Mouse (Mus musculus) midbrain, embryonic 12.5 days (tissue): ENCODE results near the gene Rexo1. TPM values are rescaled to one million over a fixed set of nuclear protein-coding genes. Genes with fewer than 3 reads are reported as not detected.

Experiments used
- ATAC-seq: fragments of 200-750 bp; cut with Nextera tagmentation; 2 replicates; pipeline ENCODE4 v1.8.0; 2017; ENCODE audit warnings: low read depth, moderate TSS enrichment, moderate library complexity; ENCODE audit not compliant: low FRiP score
- H3K27ac ChIP-seq: fragments of 300-500 bp; sonication (generic); replicated peaks from 2 replicates; pipeline ENCODE4 v1.5.1; 2016; ENCODE audit warnings: mild to moderate bottlenecking
- H3K27me3 ChIP-seq: fragments of 300-500 bp; sonication (generic); 2 replicates; pipeline ENCODE4 v1.6.1; 2016; ENCODE audit warnings: mild to moderate bottlenecking
- H3K36me3 ChIP-seq: fragments of 300-500 bp; sonication (generic); 2 replicates; pipeline ENCODE4 v1.6.1; 2016
- H3K4me1 ChIP-seq: fragments of 300-500 bp; sonication (generic); 2 replicates; pipeline ENCODE4 v1.6.1; 2016
- H3K4me2 ChIP-seq: fragments of 300-500 bp; sonication (generic); replicated peaks from 2 replicates; pipeline ENCODE4 v1.6.1; 2016; ENCODE audit warnings: mild to moderate bottlenecking, moderate library complexity
- H3K4me3 ChIP-seq: fragments of 300-500 bp; sonication (generic); 2 replicates; pipeline ENCODE4 v1.5.1; 2016; ENCODE audit warnings: mild to moderate bottlenecking
- H3K9ac ChIP-seq: fragments of 300-500 bp; sonication (generic); replicated peaks from 2 replicates; pipeline ENCODE4 v1.6.1; 2016; ENCODE audit warnings: mild to moderate bottlenecking, moderate library complexity
- H3K9me3 ChIP-seq: fragments of 300-500 bp; sonication (generic); 2 replicates; pipeline ENCODE4 v1.6.1; 2016; ENCODE audit warnings: mild to moderate bottlenecking
- WGBS: fragments of 180-500 bp; shearing (Covaris S2); methylation state at CpG from one replicate; pipeline ENCODE4 v1.1.7; 2016; 5-methylcytosine and 5-hydroxymethylcytosine counted together
- polyA plus RNA-seq: library from polyadenylated mRNA; unstranded; fragments of >200 nt; fragmentation: Nextera tagmentation; extraction: Ambion mirVana; gene quantifications from 2 replicates; pipeline ENCODE4 v1.2.1, GENCODE M21; 2016

Rexo1 gene
- polyA plus RNA-seq, 1 experiment from 2014 or later, result 37.3 TPM

DNA sequence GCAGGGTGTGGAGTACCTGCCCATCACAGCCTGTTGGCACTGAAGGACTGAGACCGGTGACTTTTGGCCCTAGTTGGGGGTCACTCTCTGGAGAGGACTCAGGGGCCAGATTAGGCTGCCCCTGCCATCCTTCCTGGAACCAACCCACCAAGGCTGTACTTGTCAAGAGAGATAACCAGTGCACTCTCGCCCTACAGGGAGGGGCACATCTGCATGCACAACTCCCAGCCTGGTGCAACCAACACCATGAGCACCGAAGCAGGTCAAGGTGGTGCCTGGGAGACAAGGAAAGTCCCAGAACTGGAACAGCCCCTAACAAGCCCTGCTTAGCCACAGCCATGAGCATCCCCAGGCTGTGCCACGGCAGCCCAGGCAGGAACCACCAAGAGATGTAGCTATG is 14.4 kb downstream of the Rexo1 start:
- H3K4me3 ChIP-seq, result no peak overlapping the region
- no peaks in the 10 kb centered on the region for H3K27me3 ChIP-seq
- H3K36me3 ChIP-seq, result peaks cover 89% of the 10 kb centered on the region
- 96% methylated on average over 4 of the region's 4 CpGs for WGBS
- H3K4me2 ChIP-seq, result no peak overlapping the region
- no peaks in the 10 kb centered on the region for H3K4me1 ChIP-seq
- H3K9ac ChIP-seq, result no peak overlapping the region
- no peak for ATAC-seq
- H3K27ac ChIP-seq, result no peak overlapping the region
- H3K9me3 ChIP-seq, result no peaks in the 10 kb centered on the region

DNA sequence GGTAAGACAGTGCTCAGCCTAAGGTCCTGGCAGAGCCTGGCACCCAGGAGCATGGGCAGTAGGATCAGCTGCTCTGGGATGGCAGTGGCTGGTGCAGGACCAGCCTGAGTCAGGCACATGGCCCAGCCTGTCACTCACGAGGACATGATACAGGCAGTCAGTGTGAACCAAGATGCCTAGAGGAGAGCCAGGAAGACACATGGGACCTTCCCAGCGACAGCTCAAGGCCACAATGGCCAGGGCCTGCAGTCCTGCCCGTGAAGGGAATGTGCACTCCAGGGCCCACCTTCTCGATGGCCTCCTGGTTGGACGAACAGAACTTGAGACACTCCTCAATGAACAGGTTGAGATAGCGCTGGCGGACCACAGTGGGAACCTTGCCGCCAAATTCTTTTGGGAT is 15.8 kb downstream of the Rexo1 start:
- no peak overlapping the region for H3K4me3 ChIP-seq
- no peaks in the 10 kb centered on the region for H3K9me3 ChIP-seq
- no peak overlapping the region for H3K9ac ChIP-seq
- peaks cover 95% of the 10 kb centered on the region for H3K36me3 ChIP-seq
- H3K4me2 ChIP-seq, result no peak overlapping the region
- no peak for ATAC-seq
- H3K4me1 ChIP-seq, result no peaks in the 10 kb centered on the region
- H3K27ac ChIP-seq, result no peak overlapping the region
- H3K27me3 ChIP-seq, result no peaks in the 10 kb centered on the region
- 90% methylated on average over 8 of the region's 8 CpGs for WGBS

DNA sequence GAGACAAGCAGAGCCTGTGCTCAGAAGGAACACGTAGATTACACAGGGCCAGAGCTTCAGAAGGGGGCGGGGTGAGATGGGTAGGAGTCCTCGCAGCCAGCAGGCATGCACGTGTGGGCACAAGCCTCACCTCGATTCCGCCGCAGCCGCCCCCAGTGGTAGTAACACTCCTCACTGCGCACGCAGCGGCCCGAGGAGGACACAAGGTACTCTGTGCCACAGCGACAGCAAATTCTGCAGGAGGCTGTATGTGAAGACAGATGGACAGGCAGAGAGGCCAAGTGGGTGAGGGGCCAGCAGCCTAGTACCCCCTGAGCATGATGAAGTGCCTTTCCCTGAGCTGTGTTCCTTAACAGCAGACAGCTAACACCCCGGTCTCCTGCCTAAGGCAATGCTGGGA is 17.5 kb downstream of the Rexo1 start:
- ATAC-seq, result no peak
- Histone ChIP-seq H3K9ac (no peak overlapping the region), H3K9me3 (no peaks in the 10 kb centered on the region), H3K4me2 (no peak overlapping the region), H3K36me3 (peaks cover 78% of the 10 kb centered on the region), H3K27me3 (peaks cover 3% of the 10 kb centered on the region), H3K4me3 (no peak overlapping the region), H3K27ac (no peak overlapping the region), H3K4me1 (peaks cover 2% of the 10 kb centered on the region; the same call in 1 of the 2 replicates)
- 94% methylated on average over 14 of the region's 14 CpGs for WGBS

DNA sequence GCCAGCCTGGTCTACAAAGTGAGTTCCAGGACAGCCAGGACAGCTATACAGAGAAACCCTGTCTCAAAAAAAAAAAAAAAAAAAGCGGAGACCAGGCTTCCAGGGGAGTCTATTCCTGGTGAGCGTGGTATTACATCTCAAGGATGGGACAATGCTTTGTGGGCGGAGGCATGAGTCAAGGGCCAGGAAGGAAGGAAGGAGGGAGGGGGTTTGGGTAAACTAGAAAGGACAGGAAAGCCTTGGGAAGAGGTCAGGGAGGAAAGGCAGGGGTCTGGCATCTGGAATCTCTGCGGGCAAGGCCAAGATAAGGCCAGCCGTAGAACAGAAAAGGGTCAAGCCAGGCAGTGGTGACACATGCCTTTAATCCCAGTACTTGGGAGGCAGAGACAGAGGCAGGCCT is 21.9 kb downstream of the Rexo1 start:
- no peak overlapping the region for H3K4me3 ChIP-seq
- H3K27ac ChIP-seq, result no peak overlapping the region
- no peak overlapping the region for H3K4me2 ChIP-seq
- peaks cover 44% of the 10 kb centered on the region for H3K27me3 ChIP-seq
- peaks cover 35% of the 10 kb centered on the region for H3K36me3 ChIP-seq
- H3K4me1 ChIP-seq, result peaks cover 5% of the 10 kb centered on the region; the same call in 1 of the 2 replicates
- no peak for ATAC-seq
- WGBS, result 51% methylated on average over 5 of the region's 5 CpGs
- H3K9ac ChIP-seq, result no peak overlapping the region
- no peaks in the 10 kb centered on the region for H3K9me3 ChIP-seq

DNA sequence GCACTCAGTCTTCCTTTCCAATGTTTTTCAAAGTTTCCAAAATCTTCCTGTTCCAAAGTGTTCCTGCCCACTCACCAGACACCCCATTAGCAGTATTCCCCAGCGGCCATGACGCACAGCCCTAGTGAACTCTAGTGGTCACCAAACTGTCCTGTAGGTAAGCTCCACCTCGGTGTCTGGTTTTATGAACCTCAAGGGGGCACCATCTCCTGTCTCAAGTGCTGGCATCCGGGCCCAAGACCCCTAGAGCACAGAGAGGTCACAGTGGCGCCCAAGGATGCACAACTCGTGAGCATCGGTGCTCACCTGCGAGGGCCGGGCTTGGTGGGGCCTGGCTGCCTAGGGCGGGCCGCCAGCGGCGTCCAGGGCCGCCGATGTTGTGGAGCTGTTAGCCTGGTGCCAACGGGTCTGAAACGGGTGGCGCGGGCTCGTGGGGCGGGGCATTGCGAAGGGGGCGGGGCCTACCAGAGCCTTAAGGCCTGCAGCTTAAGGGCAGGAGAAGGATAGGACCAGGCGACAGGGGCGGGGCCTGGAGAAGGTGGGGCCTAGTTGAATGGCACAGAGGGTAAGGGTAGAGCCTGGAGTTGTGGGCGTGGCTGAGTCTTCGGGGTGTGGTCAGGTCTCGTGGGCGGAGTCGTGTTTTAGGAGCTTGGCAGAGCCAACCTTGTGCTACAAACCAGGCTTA is 22.5 kb downstream of the Rexo1 start, which contains the start of gene Atp8b3:
Gene Atp8b3, minus strand, starts transcription at position 415 of the 685 bp plus-strand sequence.
- peaks cover 46% of the 10 kb centered on the region for H3K27me3 ChIP-seq
- WGBS, result 2% methylated on average over 30 of the region's 30 CpGs

DNA sequence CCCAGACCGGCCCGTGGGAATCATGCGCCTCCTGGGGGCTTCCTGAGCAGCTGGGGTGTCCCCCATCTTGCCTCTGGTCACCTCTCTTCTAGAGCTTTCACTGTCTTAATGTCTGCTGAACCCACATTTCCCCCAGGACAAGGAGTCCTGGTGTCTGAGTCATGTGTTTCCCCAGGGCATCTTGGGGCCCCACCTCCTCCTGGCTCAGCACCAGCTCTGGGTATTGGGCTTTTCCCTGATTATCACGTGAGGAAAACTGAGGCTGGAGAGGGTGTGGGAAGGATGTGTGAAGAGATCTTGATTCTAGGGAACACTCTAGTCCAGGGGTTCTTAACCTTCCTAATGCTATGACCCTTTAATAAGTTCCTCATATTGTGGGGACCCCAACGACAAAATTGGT is 23.2 kb downstream of the Rexo1 start:
- H3K4me3 ChIP-seq, result no peak overlapping the region
- ATAC-seq, result no peak
- H3K9ac ChIP-seq, result no peak overlapping the region
- no peak overlapping the region for H3K4me2 ChIP-seq
- H3K36me3 ChIP-seq, result peaks cover 22% of the 10 kb centered on the region
- H3K27me3 ChIP-seq, result peaks cover 46% of the 10 kb centered on the region
- H3K27ac ChIP-seq, result no peak overlapping the region
- 61% methylated on average over 5 of the region's 5 CpGs for whole genome bisulfite sequencing
- H3K9me3 ChIP-seq, result no peaks in the 10 kb centered on the region
- peaks cover 5% of the 10 kb centered on the region; the same call in 1 of the 2 replicates for H3K4me1 ChIP-seq

More for the DNA sequence above, 22.5 kb downstream of the Rexo1 start, which contains the start of gene Atp8b3:
- Histone ChIP-seq H3K36me3 (peaks cover 29% of the 10 kb centered on the region), H3K9me3 (no peaks in the 10 kb centered on the region), H3K27ac (no peak within 1 kb of the TSS), H3K4me3 (peak within 1 kb of the TSS; percentile 25), H3K4me2 (peak within 1 kb of the TSS; percentile 38), H3K4me1 (peaks cover 5% of the 10 kb centered on the region; the same call in 1 of the 2 replicates), H3K9ac (no peak within 1 kb of the TSS)
- ATAC-seq, result peak; percentile 70; the same call in 1 of the 2 replicates

DNA sequence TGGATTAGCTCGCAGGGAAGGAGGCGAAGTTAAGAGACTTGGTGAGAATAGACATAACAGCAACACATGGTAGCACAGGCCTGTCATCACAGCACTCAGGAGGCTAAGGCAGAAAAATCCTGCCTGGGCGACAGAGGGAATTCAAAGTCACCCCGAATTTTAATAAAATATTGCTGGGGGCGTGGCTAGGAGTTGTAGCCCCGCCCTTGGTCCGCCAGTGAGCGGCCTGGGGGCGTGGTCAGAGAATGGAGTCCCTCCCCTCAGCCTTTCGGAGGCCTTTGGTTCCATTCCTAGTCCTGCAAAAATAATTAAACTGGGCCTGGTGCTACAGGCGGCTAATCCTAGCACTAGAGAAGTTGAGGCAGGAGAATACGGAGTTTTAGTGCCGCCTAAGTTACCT is 25.6 kb downstream of the Rexo1 start:
- Histone ChIP-seq H3K27ac (no peak overlapping the region), H3K4me3 (no peak overlapping the region), H3K27me3 (peaks cover 47% of the 10 kb centered on the region), H3K9ac (no peak overlapping the region), H3K4me2 (no peak overlapping the region), H3K9me3 (no peaks in the 10 kb centered on the region), H3K36me3 (no peaks in the 10 kb centered on the region), H3K4me1 (peaks cover 5% of the 10 kb centered on the region; the same call in 1 of the 2 replicates)
- no peak for ATAC-seq
- WGBS, result 11% methylated on average over 13 of the region's 13 CpGs

DNA sequence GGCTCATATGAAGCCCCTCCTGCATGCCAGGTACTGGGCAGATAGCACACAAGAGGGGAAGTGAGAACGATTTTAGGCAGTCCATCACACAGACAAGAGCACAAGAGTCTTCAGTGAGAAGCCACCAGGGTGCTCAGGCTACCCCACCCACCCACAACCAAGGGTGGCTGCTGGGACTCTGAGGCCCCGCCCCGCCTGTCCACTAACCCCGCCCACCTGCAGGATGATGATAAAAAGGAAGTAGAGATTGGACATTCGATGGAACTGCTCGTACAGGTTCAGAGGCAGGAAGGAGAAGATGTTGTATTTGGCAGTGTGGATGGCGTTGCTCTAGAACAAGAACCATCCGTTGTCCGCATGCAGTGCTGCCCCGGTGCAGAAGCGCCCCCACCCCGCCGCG is 26.3 kb downstream of the Rexo1 start:
- Histone ChIP-seq H3K4me3 (no peak overlapping the region), H3K4me2 (no peak overlapping the region), H3K27me3 (peaks cover 49% of the 10 kb centered on the region), H3K9me3 (no peaks in the 10 kb centered on the region), H3K36me3 (no peaks in the 10 kb centered on the region), H3K27ac (no peak overlapping the region), H3K4me1 (peaks cover 5% of the 10 kb centered on the region; the same call in 1 of the 2 replicates), H3K9ac (no peak overlapping the region)
- WGBS, result 15% methylated on average over 14 of the region's 14 CpGs
- ATAC-seq, result no peak

DNA sequence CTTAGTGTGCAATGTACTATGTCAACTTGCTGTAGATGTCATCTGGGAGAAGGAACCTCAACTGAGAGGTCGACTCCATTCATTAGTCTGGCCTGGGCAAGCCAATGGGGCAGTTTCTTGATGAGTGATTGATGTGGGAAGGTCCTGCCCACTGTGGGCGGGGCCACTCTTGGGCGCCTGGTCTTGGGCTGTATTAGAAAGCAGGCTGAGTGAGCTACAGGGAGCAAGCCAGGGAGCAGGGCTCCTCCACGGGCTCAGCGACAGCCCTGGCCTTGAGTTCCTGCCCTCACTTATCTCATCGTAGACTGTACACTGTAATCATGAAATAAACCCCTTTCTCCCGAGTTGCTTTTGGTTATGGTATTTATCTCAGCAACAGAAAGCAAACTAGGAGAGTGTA is 27.7 kb downstream of the Rexo1 start:
- no peak for ATAC-seq
- no peak overlapping the region for H3K27ac ChIP-seq
- no peaks in the 10 kb centered on the region for H3K9me3 ChIP-seq
- H3K4me2 ChIP-seq, result no peak overlapping the region
- no peaks in the 10 kb centered on the region for H3K36me3 ChIP-seq
- H3K4me1 ChIP-seq, result peaks cover 1% of the 10 kb centered on the region; the same call in 1 of the 2 replicates
- peaks cover 44% of the 10 kb centered on the region for H3K27me3 ChIP-seq
- WGBS, result 21% methylated on average over 7 of the region's 7 CpGs
- no peak overlapping the region for H3K9ac ChIP-seq
- no peak overlapping the region for H3K4me3 ChIP-seq

DNA sequence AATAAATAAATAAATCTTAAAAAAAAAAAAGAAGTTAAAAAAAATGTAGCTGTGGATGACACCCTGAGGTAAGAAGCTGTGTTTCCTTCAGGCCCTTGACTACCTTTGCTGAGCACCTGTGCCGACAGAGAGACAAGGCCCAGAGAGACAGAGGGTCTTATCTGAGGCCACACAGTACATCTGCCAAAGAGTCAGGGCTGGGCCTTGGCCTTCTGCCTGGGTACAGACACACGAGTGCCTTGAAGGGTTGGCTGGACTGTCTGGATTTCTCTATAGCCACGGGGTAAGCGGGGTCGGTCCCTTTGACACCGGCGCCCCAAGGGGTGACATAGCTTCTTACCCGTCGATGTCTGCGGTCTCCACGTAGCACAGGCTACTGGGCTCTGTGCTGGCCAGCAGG is 28.6 kb downstream of the Rexo1 start:
- no peak for ATAC-seq

DNA sequence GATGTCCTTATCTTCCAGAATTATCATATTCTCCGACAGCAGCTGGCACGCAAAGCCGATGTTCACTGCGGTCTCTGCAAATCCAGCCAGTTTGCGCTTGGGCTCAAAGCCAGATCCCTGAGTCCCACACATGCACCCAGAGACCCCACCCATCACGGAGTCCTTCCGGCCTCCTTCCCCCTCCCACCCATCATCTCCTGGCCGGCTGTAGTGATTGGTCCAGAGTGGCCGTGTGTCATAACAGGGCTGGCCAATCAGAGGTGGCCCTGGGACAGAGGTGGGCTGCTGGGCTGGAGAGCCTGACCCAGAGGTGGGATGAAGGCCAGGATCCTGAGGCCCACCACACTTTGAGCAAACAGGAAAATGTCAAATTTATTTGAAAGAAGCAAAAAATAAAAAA is 35.2 kb downstream of the Rexo1 start:
- peak overlapping the region; percentile 42 for H3K4me2 ChIP-seq
- H3K4me3 ChIP-seq, result peak overlapping the region; percentile 25
- ATAC-seq, result peak; percentile 88
- H3K4me1 ChIP-seq, result peaks cover 5% of the 10 kb centered on the region; the same call in 1 of the 2 replicates
- no peak overlapping the region for H3K9ac ChIP-seq
- H3K9me3 ChIP-seq, result 0 out of 2 replicates have a peak, but pooled peaks cover 3% of the 10 kb centered on the region
- no peak overlapping the region for H3K27ac ChIP-seq
- H3K36me3 ChIP-seq, result no peaks in the 10 kb centered on the region
- 21% methylated on average over 9 of the region's 9 CpGs for WGBS
- H3K27me3 ChIP-seq, result peaks cover 3% of the 10 kb centered on the region; the same call in 1 of the 2 replicates

More for the DNA sequence above, 28.6 kb downstream of the Rexo1 start:
- no peak overlapping the region for H3K4me2 ChIP-seq
- H3K27me3 ChIP-seq, result peaks cover 36% of the 10 kb centered on the region
- no peak overlapping the region for H3K9ac ChIP-seq
- H3K4me1 ChIP-seq, result no peaks in the 10 kb centered on the region
- no peak overlapping the region for H3K27ac ChIP-seq
- WGBS, result 87% methylated on average over 11 of the region's 11 CpGs
- H3K36me3 ChIP-seq, result no peaks in the 10 kb centered on the region
- no peaks in the 10 kb centered on the region for H3K9me3 ChIP-seq
- no peak overlapping the region for H3K4me3 ChIP-seq

DNA sequence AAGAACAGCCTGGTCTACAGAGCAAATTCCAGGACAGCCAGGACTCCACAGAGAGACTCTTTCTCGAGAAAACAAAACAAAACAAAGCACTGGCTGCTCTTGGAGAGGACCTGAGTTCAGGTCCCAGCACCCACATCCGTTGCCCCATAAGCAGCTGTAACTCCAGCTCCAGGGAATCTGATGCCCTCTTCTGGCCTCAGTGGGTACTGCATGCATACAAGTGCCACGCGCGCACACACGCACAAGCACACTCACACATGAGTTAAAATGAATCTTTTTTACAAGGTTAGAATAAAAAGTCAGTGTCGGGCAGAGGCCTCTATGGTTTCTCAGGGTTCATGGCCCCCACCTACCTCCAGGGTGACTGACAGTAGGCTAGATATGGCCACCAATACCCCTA is 38.1 kb downstream of the Rexo1 start:
- no peak overlapping the region for H3K4me2 ChIP-seq
- H3K9me3 ChIP-seq, result 0 out of 2 replicates have a peak, but pooled peaks cover 3% of the 10 kb centered on the region
- ATAC-seq, result no peak
- H3K4me1 ChIP-seq, result peaks cover 5% of the 10 kb centered on the region; the same call in 1 of the 2 replicates
- no peak overlapping the region for H3K4me3 ChIP-seq
- H3K27me3 ChIP-seq, result no peaks in the 10 kb centered on the region
- 89% methylated on average over 7 of the region's 7 CpGs for WGBS
- H3K27ac ChIP-seq, result no peak overlapping the region
- no peak overlapping the region for H3K9ac ChIP-seq
- H3K36me3 ChIP-seq, result no peaks in the 10 kb centered on the region
